Mouse (Mus musculus): ENCODE results near the gene Nkx3-2.

Nkx3-2 gene

GRCm38 (mm10) chr5:41763731-41764721 is at the start of gene Nkx3-2:
Gene Nkx3-2 (minus strand): TSS chr5:41764501.
- in situ Hi-C loops (cut with MboI, MseI) = loop anchor here (5.0 to 25.0 kb wide), 4 partner anchors 637 to 1527 kb away; no protein-coding TSS in a partner anchor

- in situ Hi-C loops (cut with MboI, MseI) = no loop called here
Observed at GRCm38 (mm10) chr5:41812516-41812915, 48.2 kb upstream of the Nkx3-2 start.

DNA sequence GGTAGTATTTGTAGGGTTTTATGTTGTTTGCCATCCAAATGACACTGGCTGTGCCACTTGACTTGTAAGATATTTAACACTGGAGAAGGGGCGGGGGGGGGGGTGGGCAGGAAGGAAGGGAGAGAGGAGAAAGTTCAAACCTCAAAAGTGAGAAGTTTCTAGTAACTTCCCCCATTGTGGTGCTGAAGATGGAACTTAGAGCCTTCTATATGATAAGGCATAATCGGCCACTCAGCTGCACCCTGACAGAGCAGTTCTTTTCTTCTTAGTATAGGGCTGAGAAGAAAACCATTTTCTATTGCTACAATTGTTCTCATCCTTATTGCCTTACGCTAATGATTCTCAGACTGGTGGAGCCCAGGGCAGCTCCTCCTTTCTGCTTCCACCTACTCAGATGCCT is 47.0 kb upstream of the Nkx3-2 start:
- in situ Hi-C loops (cut with MboI, MseI) = no loop called here

DNA sequence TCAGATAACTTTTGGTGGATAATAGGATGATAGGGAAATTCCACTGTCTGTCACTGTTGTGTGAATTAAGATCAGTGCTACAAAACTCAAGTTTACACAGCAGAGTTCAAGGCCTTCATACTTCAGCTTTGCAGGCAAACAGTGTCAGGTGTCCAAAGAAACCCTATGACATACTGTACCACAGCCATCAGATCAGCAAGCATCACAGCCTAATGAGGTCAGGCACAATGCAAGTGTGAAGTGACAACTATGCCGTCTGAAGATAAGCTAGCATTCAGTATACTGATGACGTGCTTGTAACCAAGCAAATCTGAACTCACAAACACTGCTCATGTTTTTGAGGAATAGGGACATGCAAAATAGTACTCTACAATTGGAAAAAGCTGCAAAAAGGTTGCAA is 43.1 kb upstream of the Nkx3-2 start:
- in situ Hi-C loops (cut with MboI, MseI) = loop anchor here in 1 of 2 experiments (10.0 kb wide), 1 partner anchor 943 kb away; no protein-coding TSS in a partner anchor

DNA sequence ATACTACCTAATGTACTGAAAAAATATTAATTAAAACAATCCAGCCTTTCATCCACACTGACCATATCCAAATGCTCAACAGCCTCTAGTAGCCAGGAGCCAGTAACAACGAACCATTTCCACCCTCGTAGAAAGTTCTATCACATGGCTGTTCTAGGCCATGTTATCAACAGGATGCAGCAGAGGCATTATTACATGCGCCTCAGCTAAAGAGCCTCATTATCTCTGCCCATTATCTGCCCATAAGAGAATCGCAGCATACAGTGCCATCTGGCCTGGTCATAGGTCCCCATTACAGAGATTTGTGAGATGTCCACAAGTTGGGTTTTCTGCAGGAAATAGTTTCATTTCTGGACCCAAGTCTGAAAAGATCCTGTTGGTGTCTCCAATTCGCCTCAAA is 41.9 kb upstream of the Nkx3-2 start:
- in situ Hi-C loops (cut with MboI, MseI) = loop anchor here in 1 of 2 experiments (10.0 kb wide), 1 partner anchor 941 kb away; no protein-coding TSS in a partner anchor

- in situ Hi-C loops (cut with MboI, MseI) = loop anchor here in 1 of 2 experiments (10.0 kb wide), 1 partner anchor 940 kb away; no protein-coding TSS in a partner anchor
Observed at GRCm38 (mm10) chr5:41805085-41805484, 40.8 kb upstream of the Nkx3-2 start.

DNA sequence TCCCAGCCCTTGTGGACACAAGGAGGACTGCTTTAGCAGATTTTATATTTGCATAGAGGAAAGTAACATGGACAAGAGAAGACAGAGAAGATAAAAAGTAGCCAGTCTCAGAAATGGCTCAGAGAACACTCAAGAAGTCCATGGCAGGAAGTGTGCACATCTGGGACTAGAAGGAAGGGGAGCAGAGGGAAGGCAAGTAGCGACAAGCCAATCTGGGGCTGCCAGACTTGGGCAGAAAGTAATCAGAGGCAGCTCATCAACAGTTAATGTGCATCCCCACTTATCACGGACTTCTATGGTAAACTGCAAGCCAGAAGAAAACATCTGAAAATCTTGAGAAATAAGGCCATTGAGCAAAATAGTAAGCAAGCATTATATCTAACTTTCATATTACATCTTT is 40.3 kb upstream of the Nkx3-2 start:
- in situ Hi-C loops (cut with MboI, MseI) = loop anchor here in 1 of 2 experiments (10.0 kb wide), 1 partner anchor 940 kb away; no protein-coding TSS in a partner anchor

DNA sequence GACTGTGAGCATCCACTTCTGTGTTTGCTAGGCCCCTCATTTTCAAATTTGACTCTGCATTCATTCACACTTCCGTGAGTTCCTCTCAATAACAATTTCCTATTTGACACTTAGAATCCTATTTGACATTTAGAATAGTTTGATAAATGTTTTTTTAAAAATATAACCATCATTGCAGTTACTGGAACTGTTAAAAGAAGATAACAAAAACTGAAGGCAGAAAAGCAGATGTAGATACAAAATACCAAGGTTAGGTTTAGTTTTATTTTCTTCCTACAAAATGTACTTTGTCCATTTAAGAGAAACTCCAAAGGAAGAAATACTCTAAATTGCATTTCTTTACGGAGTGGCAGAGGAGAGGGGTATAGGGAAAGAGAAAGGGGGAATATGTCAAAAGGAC is 37.3 kb upstream of the Nkx3-2 start:
- in situ Hi-C loops (cut with MboI, MseI) = loop anchor here in 1 of 2 experiments (10.0 kb wide), 1 partner anchor 937 kb away; no protein-coding TSS in a partner anchor

- in situ Hi-C loops (cut with MboI, MseI) = no loop called here
Observed at GRCm38 (mm10) chr5:41794434-41794833, 30.1 kb upstream of the Nkx3-2 start.

- in situ Hi-C loops (cut with MboI, MseI) = no loop called here
Observed at GRCm38 (mm10) chr5:41790517-41790916, 26.2 kb upstream of the Nkx3-2 start.

DNA sequence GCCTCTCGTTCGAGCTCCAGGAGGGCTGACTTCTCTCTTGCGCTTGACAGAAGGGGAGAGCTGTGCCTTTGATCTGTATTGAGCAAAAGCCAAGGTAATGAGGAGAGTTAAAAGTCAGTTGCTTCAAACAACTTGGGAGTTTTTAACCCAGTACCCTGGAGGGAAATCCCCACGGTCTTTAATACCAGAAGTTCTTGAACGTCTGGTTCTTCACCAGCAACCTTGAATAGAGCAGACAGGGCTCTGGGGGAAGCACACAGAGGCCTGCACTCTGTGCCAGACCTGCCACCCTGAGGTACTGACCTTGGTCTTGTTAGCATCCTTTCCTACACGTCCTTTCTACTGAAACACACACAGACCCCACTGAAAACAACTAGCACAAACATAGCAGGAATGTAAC is 24.6 kb upstream of the Nkx3-2 start:
- in situ Hi-C loops (cut with MboI, MseI) = no loop called here

GRCm38 (mm10) chr5:41781890-41782289 is 17.6 kb upstream of the Nkx3-2 start:
- in situ Hi-C loops (cut with MboI, MseI) = no loop called here

DNA sequence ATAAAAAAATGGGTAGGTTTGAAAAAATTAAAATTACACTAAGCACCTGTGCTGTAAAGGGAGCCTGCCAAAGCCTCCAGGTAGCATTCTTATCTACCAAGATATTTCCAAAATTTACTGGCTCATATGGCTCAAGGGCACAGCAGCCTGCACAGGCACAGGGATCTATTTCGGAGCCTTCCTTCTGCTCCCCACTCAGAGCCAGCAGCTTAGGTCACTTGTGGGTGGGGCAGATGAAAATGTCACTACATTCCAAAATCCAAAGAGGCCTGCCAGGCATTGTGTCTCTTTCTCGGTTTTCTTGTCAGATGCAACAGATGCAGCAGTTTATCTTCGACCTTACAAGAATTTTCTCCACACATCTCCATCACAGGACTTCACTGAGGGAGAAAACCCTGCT is 15.7 kb upstream of the Nkx3-2 start:
- in situ Hi-C loops (cut with MboI, MseI) = no loop called here

- in situ Hi-C loops (cut with MboI, MseI) = no loop called here
Observed at GRCm38 (mm10) chr5:41775728-41776127, 11.4 kb upstream of the Nkx3-2 start.

DNA sequence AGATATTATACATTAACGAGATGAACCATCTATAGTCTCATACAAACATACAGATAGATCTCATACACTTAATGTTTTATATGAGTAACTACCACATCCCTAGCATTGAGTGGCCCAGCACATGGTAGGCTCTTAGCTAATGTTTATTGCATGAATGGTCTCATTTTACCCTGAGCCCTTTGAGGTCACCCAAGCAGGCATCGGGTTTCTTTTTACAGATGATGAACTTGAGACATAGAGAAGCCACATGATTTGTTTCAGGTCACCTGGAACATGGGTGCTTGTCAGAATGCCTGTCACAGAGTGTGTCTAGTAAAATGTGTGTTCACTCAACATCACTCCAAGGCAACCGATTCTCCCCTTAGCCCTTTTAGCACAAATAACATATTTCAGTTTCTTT is 11.0 kb upstream of the Nkx3-2 start:
- in situ Hi-C loops (cut with MboI, MseI) = no loop called here

DNA sequence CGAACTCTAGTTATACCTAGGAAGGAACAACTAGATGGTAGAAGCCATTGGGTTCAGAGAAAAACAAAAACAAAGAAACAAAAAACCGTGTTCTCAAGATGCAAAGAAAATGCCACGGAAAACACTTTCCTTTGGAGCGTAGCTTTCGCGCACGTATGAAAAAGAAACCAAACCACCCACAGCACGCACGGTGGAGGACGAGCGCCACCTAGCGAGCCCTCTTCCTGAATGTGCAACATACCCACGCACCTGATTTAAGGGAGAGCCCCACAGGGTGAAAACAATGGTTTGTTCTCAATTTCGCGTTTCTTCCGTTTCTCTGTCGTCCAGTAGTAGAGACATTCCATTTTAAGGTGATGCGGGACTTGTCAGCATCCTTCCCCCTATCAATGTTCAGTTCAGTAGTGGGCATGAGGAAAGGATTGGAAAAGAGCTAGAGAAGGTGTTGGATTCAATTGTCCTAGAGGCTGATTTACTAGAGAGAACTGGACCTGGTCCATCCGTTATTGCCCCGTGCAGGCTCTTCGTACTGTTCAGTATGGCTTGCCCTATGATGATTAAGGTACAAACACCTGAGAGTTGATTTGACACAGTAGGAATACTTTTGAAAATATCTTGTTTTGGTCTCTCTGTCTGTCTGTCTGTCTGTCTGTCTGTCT is 4.2 kb upstream of the Nkx3-2 start:
- in situ Hi-C loops (cut with MboI, MseI) = loop anchor here (5.0 to 25.0 kb wide), 5 partner anchors 646 to 1531 kb away; no protein-coding TSS in a partner anchor

DNA sequence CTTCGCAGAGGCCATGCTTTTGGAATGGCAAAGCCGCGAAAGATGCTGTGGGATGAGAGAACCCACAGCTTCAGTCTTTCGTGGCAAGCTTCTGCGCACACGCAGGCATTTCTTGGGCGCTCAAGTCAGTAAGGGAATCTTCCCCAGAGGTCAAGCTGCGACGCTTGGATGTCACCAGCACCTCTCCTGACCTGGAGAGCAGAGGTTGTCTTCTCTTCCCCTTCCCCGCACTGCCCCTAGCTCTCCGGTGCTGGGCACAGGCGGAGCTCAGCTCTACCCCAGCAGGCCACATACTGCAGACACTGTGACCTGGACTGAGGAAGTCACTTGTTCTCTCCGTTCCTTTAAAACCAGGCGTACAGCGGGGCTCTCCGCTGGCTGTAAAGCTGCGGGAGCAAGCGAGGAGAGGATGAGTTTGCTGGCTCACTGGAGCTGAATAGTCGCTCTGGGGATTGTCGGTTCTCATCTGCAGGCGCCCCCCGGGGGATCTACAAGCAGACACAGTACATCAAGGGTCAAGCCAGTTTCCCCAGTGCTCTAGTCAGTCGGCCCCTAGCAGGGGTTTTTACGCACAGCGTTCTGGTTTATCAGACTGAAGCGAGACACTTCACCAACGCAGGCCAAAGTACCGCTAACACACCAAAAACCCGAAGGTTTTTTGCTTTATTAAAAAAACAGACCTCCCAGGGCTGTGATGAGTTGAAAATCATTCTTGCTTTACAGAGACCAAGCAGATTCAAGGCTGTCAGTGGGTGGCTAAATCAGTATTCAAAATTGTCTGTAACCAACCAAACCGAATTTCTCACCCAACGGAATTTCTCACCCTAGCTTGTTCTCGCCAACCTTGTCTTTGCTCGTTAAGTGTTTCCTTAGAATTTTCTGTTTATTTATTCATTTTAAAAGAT is 3.2 kb upstream of the Nkx3-2 start:
- in situ Hi-C loops (cut with MboI, MseI) = loop anchor here (5.0 to 25.0 kb wide), 5 partner anchors 645 to 1530 kb away; no protein-coding TSS in a partner anchor

GRCm38 (mm10) chr5:41766406-41767010 is 2.2 kb upstream of the Nkx3-2 start:
- in situ Hi-C loops (cut with MboI, MseI) = loop anchor here (5.0 to 25.0 kb wide), 5 partner anchors 644 to 1529 kb away; no protein-coding TSS in a partner anchor

GRCm38 (mm10) chr5:41765626-41766405 is 1.5 kb upstream of the Nkx3-2 start:
- in situ Hi-C loops (cut with MboI, MseI) = loop anchor here (5.0 to 25.0 kb wide), 5 partner anchors 644 to 1529 kb away; no protein-coding TSS in a partner anchor
